Mouse (Mus musculus) adrenal gland, adult (tissue): ENCODE measurements around the gene Thsd1.
"Not testable (repeated sequence)": the region's sequence is repeated elsewhere in the genome, so short reads cannot be mapped to it uniquely, and the experiment has no call there.

Experiments used
- DNase-seq, 2 experiments: peaks; one replicate each; pipeline ENCODE4 v3.0.0; 2022 to 2023; ENCODE audit warnings: low spot score in 1 of 2; ENCODE audit not compliant: inconsistent age in 2 of 2

Gene Thsd1

GRCm38 (mm10) chr8:22264292-22264691 lies 37.2 kb downstream of the Thsd1 start:
- DNase-seq = no peak

- peak in 1 of 2 experiments; percentile 51 for DNase-seq
Observed at GRCm38 (mm10) chr8:22264787-22265186, 37.7 kb downstream of the Thsd1 start.

- DNase-seq = no peak
Observed at GRCm38 (mm10) chr8:22265194-22265593, 38.1 kb downstream of the Thsd1 start.

GRCm38 (mm10) chr8:22266809-22267208 lies 39.7 kb downstream of the Thsd1 start:
- peak in 1 of 2 experiments; percentile 35 for DNase-seq

GRCm38 (mm10) chr8:22273142-22273541 lies 46.0 kb downstream of the Thsd1 start:
- no peak for DNase-seq

GRCm38 (mm10) chr8:22274641-22275040 lies 47.5 kb downstream of the Thsd1 start:
- no peak for DNase-seq

GRCm38 (mm10) chr8:22282999-22283491 lies 55.9 kb downstream of the Thsd1 start, which contains the start of gene Tpte:
TSS of gene Tpte (plus strand) at chr8:22283441.
- DNase-seq = no peak

GRCm38 (mm10) chr8:22302326-22302725 lies 75.2 kb downstream of the Thsd1 start:
- no peak for DNase-seq

GRCm38 (mm10) chr8:22302896-22303306 lies 75.8 kb downstream of the Thsd1 start:
- peak in 1 of 2 experiments; percentile 40 for DNase-seq

- not testable (repeated sequence) for DNase-seq
Observed at GRCm38 (mm10) chr8:22304045-22304444, 76.9 kb downstream of the Thsd1 start.

- DNase-seq = no peak
Observed at GRCm38 (mm10) chr8:22306999-22307398, 79.9 kb downstream of the Thsd1 start.
